Mouse (Mus musculus) MEL (cell line): ENCODE measurements around the gene Matn3. TPM values are rescaled to one million over a fixed set of nuclear protein-coding genes. Genes with fewer than 3 reads are reported as not detected.

Source experiments
- DNase-seq: peaks from one replicate; pipeline ENCODE4 v3.0.0; 2011; ENCODE audit warnings: low read depth, low spot score
- H3K27ac ChIP-seq: 2 replicates; pipeline ENCODE4 v1.5.1; 2012; ENCODE audit warnings: low read depth, mild to moderate bottlenecking, control low read depth, low read length, moderate library complexity; ENCODE audit not compliant: control insufficient read depth
- H3K27me3 ChIP-seq, 2 experiments: fragments of 150-350 bp in 1 of 2; sonication (generic) in 1 of 2; 2 replicates each; pipeline ENCODE4 v1.6.1; 2012; ENCODE audit warnings: low read length in 2 of 2, mild to moderate bottlenecking in 2 of 2, improper control_type of control experiment in 1 of 2, moderate library complexity in 1 of 2; ENCODE audit not compliant: insufficient read depth in 2 of 2, control insufficient read depth in 1 of 2
- H3K36me3 ChIP-seq, 2 experiments: 2 replicates each; pipeline ENCODE4 v1.6.1; 2012 to 2014; ENCODE audit warnings: low read length in 2 of 2, improper control_type of control experiment in 1 of 2, inconsistent platforms in 1 of 2, mild to moderate bottlenecking in 1 of 2; ENCODE audit not compliant: insufficient read depth in 2 of 2, control insufficient read depth in 1 of 2
- H3K4me1 ChIP-seq, 2 experiments: fragments of 150-350 bp in 1 of 2; sonication (generic) in 1 of 2; 2 replicates each; pipeline ENCODE4 v1.6.1; 2012; ENCODE audit warnings: low read length in 2 of 2, improper control_type of control experiment in 1 of 2, mild to moderate bottlenecking in 1 of 2; ENCODE audit not compliant: insufficient read depth in 2 of 2, control insufficient read depth in 1 of 2
- H3K4me3 ChIP-seq, 2 experiments: fragments of 150-350 bp in 1 of 2; sonication (generic) in 1 of 2; 2 replicates each; pipeline ENCODE4 v1.5.1; 2012; ENCODE audit warnings: low read depth in 2 of 2, low read length in 2 of 2, mild to moderate bottlenecking in 2 of 2, moderate library complexity in 2 of 2, control low read depth in 1 of 2, improper control_type of control experiment in 1 of 2; ENCODE audit not compliant: control insufficient read depth in 1 of 2, insufficient read depth in 1 of 2
- H3K79me2 ChIP-seq: 2 replicates; pipeline ENCODE4 v1.6.1; 2012; ENCODE audit warnings: mild to moderate bottlenecking, low read length, moderate library complexity; ENCODE audit not compliant: control insufficient read depth, poor library complexity, insufficient read depth
- H3K9ac ChIP-seq: 2 replicates; pipeline ENCODE4 v1.6.1; 2012; ENCODE audit warnings: low read depth, mild to moderate bottlenecking, control low read depth, low read length, moderate library complexity; ENCODE audit not compliant: control insufficient read depth, poor library complexity, severe bottlenecking
- H3K9me3 ChIP-seq: fragments of 150-350 bp; sonication (generic); replicated peaks from 2 replicates; pipeline ENCODE4 v1.6.1; 2012; ENCODE audit warnings: mild to moderate bottlenecking, low read length, improper control_type of control experiment, moderate library complexity; ENCODE audit not compliant: insufficient read depth
- BHLHE40 ChIP-seq: IDR thresholded peaks from 2 replicates; pipeline ENCODE4 v1.6.1; 2012; ENCODE audit warnings: low read depth, mild to moderate bottlenecking, inconsistent platforms, low read length, improper control_type of control experiment, borderline replicate concordance
- CHD1 ChIP-seq: IDR thresholded peaks from 2 replicates; pipeline ENCODE4 v1.6.1; 2012; ENCODE audit warnings: low read depth, mild to moderate bottlenecking, inconsistent platforms, low read length, improper control_type of control experiment
- CHD2 ChIP-seq: IDR thresholded peaks from 2 replicates; pipeline ENCODE4 v1.6.1; 2011; ENCODE audit warnings: low read length, improper control_type of control experiment
- CTCF ChIP-seq, 3 experiments: IDR thresholded peaks in 2 of 3; conservative IDR thresholded peaks in 1 of 3; 2 replicates each; pipeline ENCODE4 v1.5.1; 2011 to 2012; ENCODE audit warnings: low read length in 3 of 3, low read depth in 2 of 3, mild to moderate bottlenecking in 2 of 3, improper control_type of control experiment in 1 of 3, inconsistent platforms in 1 of 3, mixed read lengths in 1 of 3, moderate library complexity in 1 of 3; ENCODE audit not compliant: control insufficient read depth in 1 of 3, insufficient read depth in 1 of 3, poor library complexity in 1 of 3, severe bottlenecking in 1 of 3
- E2F4 ChIP-seq: IDR thresholded peaks from 2 replicates; pipeline ENCODE4 v1.6.1; 2011; ENCODE audit warnings: low read depth, low read length, improper control_type of control experiment, borderline replicate concordance
- ELF1 ChIP-seq: IDR thresholded peaks from 2 replicates; pipeline ENCODE4 v1.6.1; 2014; ENCODE audit warnings: low read depth, mild to moderate bottlenecking, inconsistent platforms, low read length, improper control_type of control experiment, moderate library complexity
- EP300 ChIP-seq, 2 experiments: IDR thresholded peaks; 2 replicates each; pipeline ENCODE4 v1.6.1; 2011; ENCODE audit warnings: improper control_type of control experiment in 2 of 2, low read length in 2 of 2, low read depth in 1 of 2, mild to moderate bottlenecking in 1 of 2
- ETS1 ChIP-seq: IDR thresholded peaks from 2 replicates; pipeline ENCODE4 v1.6.1; 2012; ENCODE audit warnings: low read depth, mild to moderate bottlenecking, inconsistent platforms, low read length, improper control_type of control experiment, moderate library complexity
- GABPA ChIP-seq: IDR thresholded peaks from 2 replicates; pipeline ENCODE4 v1.6.1; 2012; ENCODE audit warnings: low read depth, mild to moderate bottlenecking, inconsistent platforms, low read length, improper control_type of control experiment, moderate library complexity
- GATA1 ChIP-seq: IDR thresholded peaks from 2 replicates; pipeline ENCODE4 v1.6.1; 2011; ENCODE audit warnings: low read depth, low read length, improper control_type of control experiment
- HCFC1 ChIP-seq: IDR thresholded peaks from 2 replicates; pipeline ENCODE4 v1.6.1; 2012; ENCODE audit warnings: low read depth, mild to moderate bottlenecking, inconsistent platforms, low read length, improper control_type of control experiment, moderate library complexity
- JUND ChIP-seq: IDR thresholded peaks from 2 replicates; pipeline ENCODE4 v1.6.1; 2011; ENCODE audit warnings: low read depth, mild to moderate bottlenecking, improper control_type of control experiment, low read length
- KAT2A ChIP-seq: conservative IDR thresholded peaks from 2 replicates; pipeline ENCODE4 v1.6.1; 2012; ENCODE audit warnings: low read depth, low read length, improper control_type of control experiment, inconsistent platforms
- MAX ChIP-seq: IDR thresholded peaks from 2 replicates; pipeline ENCODE4 v1.6.1; 2011; ENCODE audit warnings: low read length, improper control_type of control experiment
- MAZ ChIP-seq: IDR thresholded peaks from 2 replicates; pipeline ENCODE4 v1.6.1; 2012; ENCODE audit warnings: low read depth, mild to moderate bottlenecking, inconsistent platforms, low read length, improper control_type of control experiment
- MXI1 ChIP-seq: IDR thresholded peaks from 2 replicates; pipeline ENCODE4 v1.6.1; 2011; ENCODE audit warnings: mild to moderate bottlenecking, low read depth, low read length, improper control_type of control experiment
- MYB ChIP-seq: IDR thresholded peaks from 2 replicates; pipeline ENCODE4 v1.6.1; 2011; ENCODE audit warnings: mild to moderate bottlenecking, low read depth, low read length, improper control_type of control experiment
- NELFE ChIP-seq: IDR thresholded peaks from 2 replicates; pipeline ENCODE4 v1.6.1; 2011; ENCODE audit warnings: low read depth, low read length, improper control_type of control experiment
- NRF1 ChIP-seq: IDR thresholded peaks from 2 replicates; pipeline ENCODE4 v1.6.1; 2014; ENCODE audit warnings: low read depth, mild to moderate bottlenecking, inconsistent platforms, low read length, improper control_type of control experiment, moderate library complexity; ENCODE audit not compliant: poor library complexity, insufficient read depth, severe bottlenecking
- POLR2A ChIP-seq, 2 experiments: IDR thresholded peaks; 2 replicates each; pipeline ENCODE4 v1.6.1; 2011 to 2012; ENCODE audit warnings: low read length in 2 of 2, mild to moderate bottlenecking in 2 of 2, control low read depth in 1 of 2, improper control_type of control experiment in 1 of 2, low read depth in 1 of 2, moderate library complexity in 1 of 2; ENCODE audit not compliant: control insufficient read depth in 1 of 2, insufficient read depth in 1 of 2, poor library complexity in 1 of 2
- POLR2AphosphoS2 ChIP-seq: IDR thresholded peaks from 2 replicates; pipeline ENCODE4 v1.6.1; 2011; ENCODE audit warnings: low read length, improper control_type of control experiment
- POLR2AphosphoS5 ChIP-seq: IDR thresholded peaks from 2 replicates; pipeline ENCODE4 v1.6.1; 2012; ENCODE audit warnings: low read depth, borderline replicate concordance, mild to moderate bottlenecking, inconsistent platforms, low read length, moderate library complexity, mixed read lengths
- RAD21 ChIP-seq: IDR thresholded peaks from 2 replicates; pipeline ENCODE4 v1.6.1; 2011; ENCODE audit warnings: mild to moderate bottlenecking, low read depth, low read length, improper control_type of control experiment
- RCOR1 ChIP-seq: IDR thresholded peaks from 2 replicates; pipeline ENCODE4 v1.6.1; 2012; ENCODE audit warnings: low read depth, mild to moderate bottlenecking, inconsistent platforms, low read length, improper control_type of control experiment
- SIN3A ChIP-seq: IDR thresholded peaks from 2 replicates; pipeline ENCODE4 v1.6.1; 2012; ENCODE audit warnings: low read length, improper control_type of control experiment, inconsistent platforms
- SMC3 ChIP-seq: IDR thresholded peaks from 2 replicates; pipeline ENCODE4 v1.6.1; 2011; ENCODE audit warnings: low read depth, low read length, improper control_type of control experiment
- TAL1 ChIP-seq: IDR thresholded peaks from 2 replicates; pipeline ENCODE4 v1.6.1; 2012; ENCODE audit warnings: mild to moderate bottlenecking, inconsistent platforms, low read length, moderate library complexity, mixed read lengths
- TBP ChIP-seq: IDR thresholded peaks from 2 replicates; pipeline ENCODE4 v1.8.0; 2011; ENCODE audit warnings: low read depth, low read length, improper control_type of control experiment
- TCF12 ChIP-seq: IDR thresholded peaks from 2 replicates; pipeline ENCODE4 v1.6.1; 2014; ENCODE audit warnings: low read depth, mild to moderate bottlenecking, inconsistent platforms, low read length, improper control_type of control experiment, moderate library complexity
- UBTF ChIP-seq: IDR thresholded peaks from 2 replicates; pipeline ENCODE4 v1.6.1; 2012; ENCODE audit warnings: low read depth, mild to moderate bottlenecking, inconsistent platforms, low read length, improper control_type of control experiment, moderate library complexity, borderline replicate concordance; ENCODE audit not compliant: insufficient read depth
- USF2 ChIP-seq, 2 experiments: IDR thresholded peaks; 2 replicates each; pipeline ENCODE4 v1.6.1; 2011 to 2012; ENCODE audit warnings: improper control_type of control experiment in 2 of 2, low read length in 2 of 2, borderline replicate concordance in 1 of 2, inconsistent platforms in 1 of 2, low read depth in 1 of 2, mild to moderate bottlenecking in 1 of 2; ENCODE audit not compliant: insufficient read depth in 1 of 2
- ZC3H11A ChIP-seq: IDR thresholded peaks from 2 replicates; pipeline ENCODE4 v1.6.1; 2012; ENCODE audit warnings: low read depth, mild to moderate bottlenecking, inconsistent platforms, low read length, improper control_type of control experiment
- ZMIZ1 ChIP-seq: IDR thresholded peaks from 2 replicates; pipeline ENCODE4 v1.6.1; 2012; ENCODE audit warnings: low read depth, mild to moderate bottlenecking, inconsistent platforms, low read length, improper control_type of control experiment, moderate library complexity
- ZNF384 ChIP-seq: IDR thresholded peaks from 2 replicates; pipeline ENCODE4 v1.6.1; 2012; ENCODE audit warnings: low read depth, mild to moderate bottlenecking, inconsistent platforms, low read length, improper control_type of control experiment
- polyA plus RNA-seq, 2 experiments: library from polyadenylated mRNA; stranded (reverse) in 1 of 2; unstranded in 1 of 2; fragments of >175 nt in 1 of 2; fragments of >200 nt in 1 of 2; gene quantifications; 2 replicates each; pipeline versions ENCODE4 v1.2.1 to v1.2.4; 2012; ENCODE audit warnings: low replicate concordance in 2 of 2, low read depth in 1 of 2; ENCODE audit not compliant: insufficient read length in 2 of 2, insufficient read depth in 1 of 2, missing spikeins in 1 of 2
- total RNA-seq: library from RNA; depleted of rRNA; stranded (reverse); fragments of 300-350 nt; gene quantifications from 2 replicates; pipeline ENCODE4 v1.2.3, GENCODE M21; 2012

Gene Matn3
- total and polyA plus RNA-seq, 3 experiments: not detected

GRCm38 (mm10) chr12:8973820-8974465, 26.2 kb downstream of the Matn3 start, which contains the start of gene Wdr35:
Wdr35 (plus strand) TSS chr12:8973892.
- Histone ChIP-seq H3K4me1 (peaks cover 2 to 8% of the 10 kb centered on the region in 2 experiments; a peak in 3 of 4 replicates), H3K4me3 (peak within 1 kb of the TSS; percentile 80 to 87), H3K79me2 (no peaks in the 10 kb centered on the region; the same call in 1 of the 2 replicates), H3K9me3 (no peaks in the 10 kb centered on the region), H3K27me3 (peaks cover 0 to 6% of the 10 kb centered on the region in 2 experiments; a peak in 2 of 4 replicates), H3K36me3 (no peaks in the 10 kb centered on the region), H3K9ac (peak within 1 kb of the TSS; percentile 62), H3K27ac (peak within 1 kb of the TSS; percentile 43)
- peak; percentile 90 for DNase-seq
- TF ChIP-seq KAT2A (no peak; the same call in 1 of the 2 replicates), MAX (peak; percentile 59), RCOR1 (no peak), GABPA (no peak), TBP (peak; percentile 44; the same call in 1 of the 2 replicates), NRF1 (peak; percentile 97), BHLHE40 (no peak), POLR2AphosphoS2 (no peak), SMC3 (no peak), NELFE (peak; percentile 82), UBTF (no peak), CHD1 (no peak), POLR2A (IDR thresholded peaks at IDR 0.05; ENCODE audit: control insufficient read depth in 1 of 2, insufficient read depth in 1 of 2, low read depth in 1 of 2, low read length in 2 of 2, poor library complexity in 1 of 2) (peak in 1 of 2 experiments; percentile 82; a peak in 2 of 4 replicates), ZC3H11A (no peak), SIN3A (peak; percentile 90), TAL1 (no peak), E2F4 (no peak), EP300 (IDR thresholded peaks at IDR 0.05; ENCODE audit: low read depth in 1 of 2, low read length in 2 of 2) (no peak), TCF12 (no peak; the same call in 1 of the 2 replicates), POLR2AphosphoS5 (no peak), MYB (no peak), CHD2 (no peak), MXI1 (peak; percentile 84), ZNF384 (no peak), ETS1 (no peak), MAZ (no peak), RAD21 (no peak), ELF1 (peak; percentile 49; the same call in 1 of the 2 replicates), JUND (no peak), GATA1 (0 out of 2 replicates have a peak, but pooled peaks have one; percentile 12), HCFC1 (peak; percentile 83), CTCF (IDR thresholded peaks at IDR 0.05 in 2 of 3, conservative IDR thresholded peaks at IDR 0.05 in 1 of 3; ENCODE audit: control insufficient read depth in 1 of 3, insufficient read depth in 1 of 3, low read depth in 2 of 3, low read length in 3 of 3, poor library complexity in 1 of 3, severe bottlenecking in 1 of 3) (no peak), USF2 (IDR thresholded peaks at IDR 0.05; ENCODE audit: borderline replicate concordance in 1 of 2, insufficient read depth in 1 of 2, low read depth in 1 of 2, low read length in 2 of 2) (no peak), ZMIZ1 (0 out of 2 replicates have a peak, but pooled peaks have one; percentile 35)
